Mouse (Mus musculus): ENCODE data around the gene Coa7. TPM values are rescaled to one million over a fixed set of nuclear protein-coding genes. Genes with fewer than 3 reads are reported as not detected.

Coa7 gene
- total RNA-seq, 2 experiments from 2014 or later = 24.1 to 28.5 TPM

DNA sequence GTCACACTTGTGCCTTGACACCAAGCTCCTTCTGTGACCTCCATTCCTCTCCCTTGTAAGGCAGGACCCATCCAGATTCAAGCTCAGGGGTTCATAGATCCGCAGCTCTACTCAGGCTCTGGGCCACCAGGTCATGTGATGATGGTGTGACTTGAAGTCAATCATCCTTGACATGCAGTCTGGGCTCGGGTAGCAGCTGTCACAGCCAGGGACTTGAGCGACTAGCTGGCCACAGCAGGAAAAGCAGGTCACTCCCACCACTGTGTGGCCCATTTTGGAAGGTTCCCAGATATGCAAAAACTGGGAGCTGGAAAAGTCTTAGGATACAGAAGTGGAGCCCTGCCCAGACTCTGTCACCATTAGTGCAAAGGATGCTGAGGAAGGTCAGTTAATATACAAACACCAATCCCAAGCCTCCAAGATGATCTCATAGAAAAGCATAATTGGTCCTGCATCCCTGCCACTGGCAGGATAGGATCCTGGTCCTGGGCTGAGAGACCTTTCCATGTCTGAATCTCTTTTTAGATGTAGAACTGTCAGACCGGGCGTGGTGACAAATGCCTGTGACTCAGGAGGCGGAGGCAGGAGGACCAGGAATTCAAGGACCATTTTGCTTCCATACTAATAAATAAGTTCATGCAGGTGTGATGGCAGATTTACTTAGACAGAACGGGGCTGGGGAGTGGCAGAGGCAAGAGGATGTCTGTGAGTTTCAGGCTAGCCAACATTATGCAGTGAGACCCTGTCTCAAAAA, 7.1 kb upstream of the Coa7 start:
- H3K4me3 ChIP-seq = no peak overlapping the region
- no peak overlapping the region for H3K27ac ChIP-seq
- no peak for DNase-seq (ENCODE audit: extremely low spot score in 1 of 2, low spot score in 2 of 2)
- intact Hi-C loops (cut with DNase I) = no loop called here
- no peak for TF ChIP-seq CTCF (IDR thresholded peaks at IDR 0.05)

GRCm38 (mm10) chr4:108323588-108323987, 4.4 kb upstream of the Coa7 start:
- DNase-seq (ENCODE audit: extremely low spot score in 1 of 2, low spot score in 2 of 2) = no peak
- TF ChIP-seq CTCF (IDR thresholded peaks at IDR 0.05) = no peak
- H3K27ac ChIP-seq = no peak overlapping the region
- intact Hi-C loops (cut with DNase I) = no loop called here
- H3K4me3 ChIP-seq = no peak overlapping the region

DNA sequence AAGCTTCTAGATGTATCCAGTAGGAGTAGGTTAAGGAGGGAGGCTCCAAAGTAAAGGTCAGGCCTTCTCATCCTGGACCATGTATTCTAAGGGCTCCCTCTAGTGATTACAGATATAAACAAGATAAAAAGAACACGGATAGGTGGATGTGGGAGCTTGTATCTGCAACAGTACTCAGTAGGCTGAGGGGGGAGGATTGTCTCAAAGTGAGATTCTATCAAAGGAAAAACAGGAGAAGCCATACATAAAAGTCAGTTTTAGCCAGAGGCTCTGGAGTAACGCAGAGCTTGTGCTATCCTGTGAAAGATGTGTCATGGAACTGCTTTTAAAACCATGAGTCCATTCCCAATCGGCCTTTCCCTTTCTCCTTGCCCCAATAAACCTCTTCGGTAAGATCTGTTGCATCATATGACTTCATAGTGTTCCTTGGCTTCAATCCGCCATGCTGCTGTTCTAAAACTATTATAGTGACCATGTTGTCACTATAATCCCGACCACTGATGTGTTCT, 815 bp upstream of the Coa7 start:
- Histone ChIP-seq H3K27ac (peak overlapping the region; percentile 99), H3K4me3 (peak overlapping the region; percentile 69)
- DNase-seq (ENCODE audit: extremely low spot score in 1 of 2, low spot score in 2 of 2) = peak; percentile 12 to 27
- intact Hi-C loops (cut with DNase I) = loop anchor here (1.0 to 5.0 kb wide), 5 partner anchors 26 to 435 kb away; partner anchors contain the start of gene Zyg11b
- TF ChIP-seq CTCF (IDR thresholded peaks at IDR 0.05) = peak; percentile 63

DNA sequence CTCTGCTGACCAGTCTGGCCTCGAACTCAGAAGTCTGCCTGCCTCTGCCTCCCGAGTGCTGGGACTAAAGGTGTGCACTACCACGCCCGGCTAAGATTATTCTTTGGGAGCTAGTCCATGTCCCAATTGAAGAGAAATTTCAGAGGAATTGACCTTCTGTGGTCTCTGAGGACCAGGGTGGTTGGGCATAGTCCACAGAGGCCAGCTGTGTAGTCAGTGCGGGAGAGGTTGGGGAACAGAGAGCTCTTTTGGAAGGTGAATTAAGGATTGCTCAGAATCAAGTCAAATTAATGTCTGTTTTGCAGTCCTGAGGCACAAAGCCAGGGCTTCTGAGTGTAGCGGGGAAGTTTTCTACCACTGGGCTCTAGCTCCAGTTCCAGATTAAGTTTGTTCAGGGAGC, 1.9 kb downstream of the Coa7 start:
- no peak for TF ChIP-seq CTCF (IDR thresholded peaks at IDR 0.05)
- DNase-seq (ENCODE audit: extremely low spot score in 1 of 2, low spot score in 2 of 2) = no peak
- intact Hi-C loops (cut with DNase I) = loop anchor here (5.0 kb wide), 4 partner anchors 213 to 438 kb away; no protein-coding TSS in a partner anchor
- no peak overlapping the region for H3K27ac ChIP-seq
- no peak overlapping the region for H3K4me3 ChIP-seq

- H3K27ac ChIP-seq = no peak overlapping the region
- no peak for DNase-seq (ENCODE audit: extremely low spot score in 1 of 2, low spot score in 2 of 2)
- TF ChIP-seq CTCF (IDR thresholded peaks at IDR 0.05) = no peak
- no peak overlapping the region for H3K4me3 ChIP-seq
- intact Hi-C loops (cut with DNase I) = no loop called here
Observed at GRCm38 (mm10) chr4:108332041-108332440, 4.1 kb downstream of the Coa7 start.

DNA sequence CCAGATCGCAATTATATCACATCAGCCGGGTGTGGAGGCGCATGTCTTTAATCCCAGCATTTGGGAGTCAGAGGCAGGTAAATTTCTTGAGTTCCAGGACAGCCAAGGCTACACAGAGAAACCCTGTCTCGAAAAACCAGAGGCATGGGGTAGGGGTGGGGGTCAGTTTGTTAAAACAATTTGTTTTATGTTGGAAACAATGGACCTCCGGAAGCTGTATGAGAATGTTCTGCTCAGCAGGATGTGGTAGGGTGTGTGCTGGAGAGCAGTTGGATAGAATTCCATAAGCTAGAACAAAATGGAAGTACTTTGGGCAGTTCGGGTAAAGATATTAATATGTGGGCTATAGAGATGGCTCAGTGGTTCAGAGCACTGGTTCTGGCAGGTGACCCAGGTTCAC, 7.5 kb downstream of the Coa7 start:
- Histone ChIP-seq H3K27ac (peak overlapping the region; percentile 40; the same call in 1 of the 2 replicates), H3K4me3 (no peak overlapping the region)
- DNase-seq (ENCODE audit: extremely low spot score in 1 of 2, low spot score in 2 of 2) = no peak
- intact Hi-C loops (cut with DNase I) = loop anchor here (5.0 kb wide), 1 partner anchor 242 kb away; the partner anchor contains the start of genes Orc1 and Prpf38a
- TF ChIP-seq CTCF (IDR thresholded peaks at IDR 0.05) = no peak

DNA sequence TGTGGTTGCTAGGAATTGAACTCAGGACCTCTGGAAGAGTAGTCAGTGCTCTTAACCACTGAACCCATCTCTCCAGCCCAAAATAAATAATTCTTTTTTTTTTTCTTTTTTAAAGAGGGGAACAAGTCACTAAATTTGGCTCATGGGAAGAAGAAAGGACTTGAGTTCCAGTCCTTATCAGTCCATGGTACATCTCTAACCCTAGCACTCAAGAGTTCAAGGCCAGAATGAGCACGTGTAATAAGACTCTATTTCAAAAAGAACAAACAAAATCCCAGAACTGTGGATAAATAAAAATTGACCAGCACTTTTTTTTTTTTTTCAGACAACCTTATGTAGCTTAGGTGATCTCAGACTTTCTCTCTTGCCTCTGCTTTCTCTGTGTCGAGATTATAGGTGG, 8.8 kb downstream of the Coa7 start:
- intact Hi-C loops (cut with DNase I) = loop anchor here (5.0 kb wide), 1 partner anchor 241 kb away; the partner anchor contains the start of genes Orc1 and Prpf38a
- H3K27ac ChIP-seq = peak overlapping the region; percentile 94
- H3K4me3 ChIP-seq = no peak overlapping the region
- no peak for DNase-seq (ENCODE audit: extremely low spot score in 1 of 2, low spot score in 2 of 2)
- no peak for TF ChIP-seq CTCF (IDR thresholded peaks at IDR 0.05)

DNA sequence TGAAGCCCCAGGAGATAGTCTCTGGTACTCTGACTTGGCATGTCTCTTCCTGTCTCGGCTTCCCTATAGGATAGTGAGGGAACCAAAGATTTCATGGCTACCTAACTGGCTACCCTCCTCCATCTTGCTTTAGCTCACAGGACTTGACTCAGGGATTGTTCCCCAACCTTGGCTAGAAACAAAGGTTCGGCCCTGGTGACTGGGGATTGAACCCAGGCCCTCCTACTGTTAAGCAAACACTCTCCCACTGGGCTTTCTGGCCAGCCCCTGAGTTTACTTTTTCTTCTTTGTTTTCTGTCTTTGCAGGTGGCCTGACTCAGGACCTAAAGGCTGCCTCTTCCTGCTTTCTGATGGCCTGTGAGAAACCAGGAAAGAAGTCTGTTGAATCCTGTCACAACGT, 9.9 kb downstream of the Coa7 start:
- H3K27ac ChIP-seq = peak overlapping the region; percentile 94
- no peak for TF ChIP-seq CTCF (IDR thresholded peaks at IDR 0.05)

GRCm38 (mm10) chr4:108338321-108338733, 10.4 kb downstream of the Coa7 start:
- Histone ChIP-seq H3K27ac (peak overlapping the region; percentile 94), H3K4me3 (no peak overlapping the region)
- peak; percentile 14 to 18 for DNase-seq (ENCODE audit: extremely low spot score in 1 of 2, low spot score in 2 of 2)
- intact Hi-C loops (cut with DNase I) = loop anchor here (5.0 kb wide), 1 partner anchor 239 kb away; the partner anchor contains the start of genes Orc1 and Prpf38a
- no peak for TF ChIP-seq CTCF (IDR thresholded peaks at IDR 0.05)

More for the DNA sequence above, 9.9 kb downstream of the Coa7 start:
- DNase-seq (ENCODE audit: extremely low spot score in 1 of 2, low spot score in 2 of 2) = no peak
- intact Hi-C loops (cut with DNase I) = loop anchor here (5.0 kb wide), 1 partner anchor 239 kb away; the partner anchor contains the start of genes Orc1 and Prpf38a
- H3K4me3 ChIP-seq = no peak overlapping the region

- DNase-seq (ENCODE audit: extremely low spot score in 1 of 2, low spot score in 2 of 2) = peak; percentile 55 to 70
- intact Hi-C loops (cut with DNase I) = loop anchor here (1.0 to 5.0 kb wide), 2 partner anchors 120 to 238 kb away; partner anchors contain the start of genes Orc1, Prpf38a and Tut4
- Histone ChIP-seq H3K27ac (peak overlapping the region; percentile 94), H3K4me3 (no peak overlapping the region)
- TF ChIP-seq CTCF (IDR thresholded peaks at IDR 0.05) = no peak
Observed at GRCm38 (mm10) chr4:108338811-108339210, 10.9 kb downstream of the Coa7 start.

- no peak overlapping the region for H3K4me3 ChIP-seq
- peak overlapping the region; percentile 94 for H3K27ac ChIP-seq
- intact Hi-C loops (cut with DNase I) = loop anchor here (1.0 to 5.0 kb wide), 2 partner anchors 120 to 238 kb away; partner anchors contain the start of genes Orc1, Prpf38a and Tut4
- peak; percentile 74 for TF ChIP-seq CTCF (IDR thresholded peaks at IDR 0.05)
- peak; percentile 58 to 61 for DNase-seq (ENCODE audit: extremely low spot score in 1 of 2, low spot score in 2 of 2)
Observed at GRCm38 (mm10) chr4:108339277-108339690, 11.3 kb downstream of the Coa7 start.

GRCm38 (mm10) chr4:108344631-108345083, 16.7 kb downstream of the Coa7 start:
- H3K27ac ChIP-seq = no peak overlapping the region
- no peak for DNase-seq (ENCODE audit: extremely low spot score in 1 of 2, low spot score in 2 of 2)
- H3K4me3 ChIP-seq = no peak overlapping the region
- intact Hi-C loops (cut with DNase I) = no loop called here
- no peak for TF ChIP-seq CTCF (IDR thresholded peaks at IDR 0.05)
